Comparison of ENCODE assay signal across 16 mouse cellular contexts in genomic region chr11:49811879-49812278, GRCm38 (mm10). TPM values are rescaled to one million over a fixed set of nuclear protein-coding genes. Genes with fewer than 3 reads are reported as not detected.
DNase-seq lines count a peak whose midpoint lies in the region; ATAC-seq lines count a peak whose summit lies in the region.
"Had no signal": no experiment of that assay in that cellular context is flagged by ENCODE, and none has a peak within 500 bp of the region (broad histone marks: within the 10 kb centered on the region; RNA-seq: fewer than 3 reads in every experiment).

No protein-coding gene starts in this region.

- DNase-seq in heart, embryonic 10.5 days (ENCODE audit: low spot score): no peak
- peak; percentile 58 for DNase-seq in thymus, postnatal 0 days (ENCODE audit: low spot score)
- no peak for DNase-seq in lung, postnatal 10 days
- no peak for DNase-seq in layer of hippocampus, postnatal 25 days (ENCODE audit: extremely low spot score in 1 of 2, low spot score in 1 of 2)
- DNase-seq in kidney, postnatal 36 days: no peak
- DNase-seq: cerebellum, adult 18-20 months; gastrocnemius, postnatal 14 days; kidney, adult 9 months; lung, postnatal 14 days had no signal

- no peaks in the 10 kb centered on the region; the same call in 1 of the 2 replicates for H3K36me3 ChIP-seq in heart, embryonic 15.5 days
- H3K36me3 ChIP-seq in heart, embryonic 10.5 days: peaks cover 56% of the 10 kb centered on the region
- H3K36me3 ChIP-seq in liver, embryonic 12.5 days: peaks cover 3% of the 10 kb centered on the region

- H3K9ac ChIP-seq in heart, embryonic 15.5 days: no peak overlapping the region
- H3K9ac ChIP-seq in liver, embryonic 12.5 days: no peak overlapping the region
- H3K9ac ChIP-seq: hindbrain, embryonic 12.5 days had no signal

- H3K4me3 ChIP-seq in heart, embryonic 15.5 days: no peak overlapping the region
- no peak overlapping the region for H3K4me3 ChIP-seq in heart, embryonic 10.5 days
- no peak overlapping the region for H3K4me3 ChIP-seq in liver, embryonic 12.5 days
- H3K4me3 ChIP-seq: forebrain, embryonic 10.5 days; hindbrain, embryonic 12.5 days had no signal

- H3K9me3 ChIP-seq in heart, embryonic 15.5 days (replicated peaks): no peaks in the 10 kb centered on the region
- H3K9me3 ChIP-seq in heart, embryonic 10.5 days: no peaks in the 10 kb centered on the region
- H3K9me3 ChIP-seq in liver, embryonic 12.5 days (replicated peaks): no peaks in the 10 kb centered on the region
- H3K9me3 ChIP-seq: forebrain, embryonic 10.5 days; hindbrain, embryonic 12.5 days had no signal

- peak overlapping the region; percentile 63; the same call in 1 of the 2 replicates for H3K27ac ChIP-seq in heart, embryonic 15.5 days
- H3K27ac ChIP-seq in heart, embryonic 10.5 days: no peak overlapping the region
- peak overlapping the region; percentile 63 for H3K27ac ChIP-seq in liver, embryonic 12.5 days
- H3K27ac ChIP-seq: forebrain, embryonic 10.5 days; hindbrain, embryonic 12.5 days had no signal

- 0 out of 2 replicates have a peak, but pooled peaks cover 4% of the 10 kb centered on the region for H3K4me1 ChIP-seq in heart, embryonic 15.5 days (replicated peaks)
- H3K4me1 ChIP-seq in heart, embryonic 10.5 days: 0 out of 2 replicates have a peak, but pooled peaks cover 6% of the 10 kb centered on the region
- peaks cover 35% of the 10 kb centered on the region for H3K4me1 ChIP-seq in liver, embryonic 12.5 days
- H3K4me1 ChIP-seq: forebrain, embryonic 10.5 days; hindbrain, embryonic 12.5 days had no signal

- H3K27me3 ChIP-seq in heart, embryonic 15.5 days: no peaks in the 10 kb centered on the region
- H3K27me3 ChIP-seq in heart, embryonic 10.5 days (ENCODE audit: insufficient read depth, poor library complexity, severe bottlenecking): no peaks in the 10 kb centered on the region
- no peaks in the 10 kb centered on the region for H3K27me3 ChIP-seq in liver, embryonic 12.5 days (replicated peaks)
- H3K27me3 ChIP-seq: CH12.LX; hindbrain, embryonic 12.5 days had no signal

- ATAC-seq in heart, embryonic 15.5 days (replicated peaks; ENCODE audit: insufficient number of reproducible peaks, insufficient read depth, low FRiP score, low read depth): no peak
- peak; percentile 67 for ATAC-seq in activated CD4-positive, CD25-positive, alpha-beta regulatory T cell, adult 4 months
- 0 out of 2 replicates have a peak, but pooled peaks have one; percentile 16 for ATAC-seq in liver, embryonic 12.5 days
- ATAC-seq: midbrain, embryonic 16.5 days had no signal

- no peak overlapping the region for H3K4me2 ChIP-seq in heart, embryonic 15.5 days
- H3K4me2 ChIP-seq in liver, embryonic 12.5 days: peak overlapping the region; percentile 46
- H3K4me2 ChIP-seq: hindbrain, embryonic 12.5 days had no signal

- WGBS in heart, embryonic 15.5 days: 58% methylated on average over 8 of the region's 8 CpGs
- 75% methylated on average over 8 of the region's 8 CpGs for WGBS in heart, embryonic 10.5 days
- 17% methylated on average over 8 of the region's 8 CpGs for WGBS in liver, embryonic 12.5 days (ENCODE audit: insufficient replicate concordance)

RNA-seq across cellular contexts. Expression of gene Gfpt2, which starts 17.9 kb away (rescaled TPM):
- polyA plus RNA-seq in heart, embryonic 15.5 days (2015; fragmentation: Nextera tagmentation; extraction: Ambion mirVana): 10.3 and 11.7 TPM in 2 replicates
- polyA plus RNA-seq in heart, embryonic 10.5 days (2016; fragmentation: Nextera tagmentation; extraction: Ambion mirVana): 21.3 and 24.5 TPM in 2 replicates
- 1 to 10 TPM in 1 of 2 experiments, under 1 TPM in 1; 0.83 to 1.1 TPM for polyA plus RNA-seq in activated CD4-positive, CD25-positive, alpha-beta regulatory T cell, adult 4 months (2017; shearing (Covaris generic))
- 3.2 and 3.3 TPM in 2 replicates for polyA plus RNA-seq in liver, embryonic 12.5 days (2016; fragmentation: Nextera tagmentation; extraction: Ambion mirVana)
- 3.2 and 3.4 TPM in 2 replicates for polyA plus RNA-seq in thymus, postnatal 0 days (2015; fragmentation: Nextera tagmentation; extraction: Ambion mirVana)
- total RNA-seq in layer of hippocampus, postnatal 25 days (2021): 1 to 10 TPM; 4.2 to 5.6 TPM

RNA-seq across cellular contexts. Expression of gene Mapk9, which starts 34.7 kb away (rescaled TPM):
- polyA plus RNA-seq in heart, embryonic 15.5 days (2015; fragmentation: Nextera tagmentation; extraction: Ambion mirVana): 31.1 and 33.0 TPM in 2 replicates
- polyA plus RNA-seq in heart, embryonic 10.5 days (2016; fragmentation: Nextera tagmentation; extraction: Ambion mirVana): 30.2 and 31.5 TPM in 2 replicates
- polyA plus RNA-seq in activated CD4-positive, CD25-positive, alpha-beta regulatory T cell, adult 4 months (2017; shearing (Covaris generic)): 10 to 100 TPM; 17.3 to 19.2 TPM
- 34.6 and 38.2 TPM in 2 replicates for polyA plus RNA-seq in liver, embryonic 12.5 days (2016; fragmentation: Nextera tagmentation; extraction: Ambion mirVana)
- 42.0 and 44.5 TPM in 2 replicates for polyA plus RNA-seq in thymus, postnatal 0 days (2015; fragmentation: Nextera tagmentation; extraction: Ambion mirVana)
- 100 to 1,000 TPM; 138 to 149 TPM for total RNA-seq in layer of hippocampus, postnatal 25 days (2021)
